Comparison of ENCODE assay signal across 25 mouse cellular contexts in genomic region chr2:178423223-178423622, GRCm38 (mm10). TPM values are rescaled to one million over a fixed set of nuclear protein-coding genes. Genes with fewer than 3 reads are reported as not detected.
DNase-seq lines count a peak whose midpoint lies in the region; ATAC-seq and TF ChIP-seq lines count a peak whose summit lies in the region.
"Had no signal": no experiment of that assay in that cellular context is flagged by ENCODE, and none has a peak within 500 bp of the region (broad histone marks: within the 10 kb centered on the region; RNA-seq: fewer than 3 reads in every experiment).

No protein-coding gene starts in this region.

- H3K9me3 ChIP-seq in intestine, embryonic 14.5 days (ENCODE audit: control insufficient read depth, low read length), result no peaks in the 10 kb centered on the region
- no peaks in the 10 kb centered on the region for H3K9me3 ChIP-seq in intestine, postnatal 0 days (ENCODE audit: control insufficient read depth)
- H3K9me3 ChIP-seq in embryonic facial prominence, embryonic 10.5 days, result no peaks in the 10 kb centered on the region
- no peaks in the 10 kb centered on the region for H3K9me3 ChIP-seq in stomach, postnatal 0 days (ENCODE audit: control insufficient read depth, low read length)
- H3K9me3 ChIP-seq: liver, embryonic 13.5 days; neural tube, embryonic 12.5 days had no signal

- H3K4me3 ChIP-seq in intestine, embryonic 14.5 days (ENCODE audit: low read depth, low read length), result no peak overlapping the region
- no peak overlapping the region for H3K4me3 ChIP-seq in intestine, postnatal 0 days (ENCODE audit: low read depth, low read length)
- no peak overlapping the region for H3K4me3 ChIP-seq in embryonic facial prominence, embryonic 10.5 days
- no peak overlapping the region for H3K4me3 ChIP-seq in stomach, postnatal 0 days (ENCODE audit: low read depth, low read length)
- H3K4me3 ChIP-seq: liver, embryonic 13.5 days; neural tube, embryonic 12.5 days had no signal

- H3K27me3 ChIP-seq in intestine, embryonic 14.5 days (replicated peaks; ENCODE audit: control insufficient read depth, insufficient read depth, low read length), result no peaks in the 10 kb centered on the region
- H3K27me3 ChIP-seq in intestine, postnatal 0 days (replicated peaks; ENCODE audit: control insufficient read depth, insufficient read depth, low read length), result 0 out of 2 replicates have a peak, but pooled peaks cover 3% of the 10 kb centered on the region
- H3K27me3 ChIP-seq in embryonic facial prominence, embryonic 10.5 days (replicated peaks; ENCODE audit: low read depth, poor library complexity, severe bottlenecking), result peaks cover 6% of the 10 kb centered on the region; the same call in 1 of the 2 replicates
- H3K27me3 ChIP-seq in stomach, postnatal 0 days (ENCODE audit: control insufficient read depth, insufficient read depth, low read length), result no peaks in the 10 kb centered on the region
- H3K27me3 ChIP-seq: liver, embryonic 13.5 days; neural tube, embryonic 12.5 days had no signal

- 72% methylated on average over 5 of the region's 5 CpGs for WGBS in intestine, embryonic 14.5 days
- 75% methylated on average over 5 of the region's 5 CpGs for WGBS in intestine, postnatal 0 days
- 82% methylated on average over 5 of the region's 5 CpGs for WGBS in embryonic facial prominence, embryonic 10.5 days
- 58% methylated on average over 5 of the region's 5 CpGs for WGBS in stomach, postnatal 0 days

- no peak overlapping the region for H3K9ac ChIP-seq in intestine, embryonic 14.5 days (ENCODE audit: low read length)
- no peak overlapping the region for H3K9ac ChIP-seq in intestine, postnatal 0 days (ENCODE audit: low read depth, low read length)
- H3K9ac ChIP-seq in stomach, postnatal 0 days (ENCODE audit: low read length), result no peak overlapping the region
- H3K9ac ChIP-seq: liver, embryonic 13.5 days; neural tube, embryonic 12.5 days had no signal

- peaks cover 18% of the 10 kb centered on the region; the same call in 1 of the 2 replicates for H3K36me3 ChIP-seq in intestine, embryonic 14.5 days (ENCODE audit: control insufficient read depth, insufficient read depth, low read length)
- 0 out of 2 replicates have a peak, but pooled peaks cover 6% of the 10 kb centered on the region for H3K36me3 ChIP-seq in intestine, postnatal 0 days (ENCODE audit: control insufficient read depth, insufficient read depth)
- peaks cover 6% of the 10 kb centered on the region for H3K36me3 ChIP-seq in embryonic facial prominence, embryonic 10.5 days (replicated peaks)
- H3K36me3 ChIP-seq in stomach, postnatal 0 days (ENCODE audit: control insufficient read depth, insufficient read depth, low read length), result no peaks in the 10 kb centered on the region
- H3K36me3 ChIP-seq: G1E; neural tube, embryonic 12.5 days had no signal

- TF ChIP-seq CTCF in intestine, postnatal 0 days (IDR thresholded peaks at IDR 0.05; ENCODE audit: low read depth), result no peak
- no peak for TF ChIP-seq CTCF in stomach, postnatal 0 days (IDR thresholded peaks at IDR 0.05; ENCODE audit: low read depth)

- TF ChIP-seq EP300 in stomach, postnatal 0 days (optimal IDR thresholded peaks at IDR 0.05), result no peak

- H3K4me1 ChIP-seq in intestine, embryonic 14.5 days (replicated peaks; ENCODE audit: control insufficient read depth, insufficient read depth, low read length), result no peaks in the 10 kb centered on the region; the same call in 1 of the 2 replicates
- no peaks in the 10 kb centered on the region for H3K4me1 ChIP-seq in intestine, postnatal 0 days (replicated peaks; ENCODE audit: control insufficient read depth, insufficient read depth, low read length)
- peaks cover 34% of the 10 kb centered on the region for H3K4me1 ChIP-seq in embryonic facial prominence, embryonic 10.5 days
- H3K4me1 ChIP-seq in stomach, postnatal 0 days (replicated peaks; ENCODE audit: control insufficient read depth, insufficient read depth), result no peaks in the 10 kb centered on the region
- H3K4me1 ChIP-seq: liver, embryonic 13.5 days had no signal

- no peak overlapping the region for H3K27ac ChIP-seq in intestine, embryonic 14.5 days (ENCODE audit: low read depth)
- no peak overlapping the region for H3K27ac ChIP-seq in intestine, postnatal 0 days (ENCODE audit: low read depth, low read length)
- H3K27ac ChIP-seq in embryonic facial prominence, embryonic 10.5 days (replicated peaks), result peak overlapping the region; percentile 83
- no peak overlapping the region for H3K27ac ChIP-seq in stomach, postnatal 0 days (replicated peaks)
- H3K27ac ChIP-seq: liver, embryonic 13.5 days; neural tube, embryonic 12.5 days had no signal

- H3K4me2 ChIP-seq in intestine, embryonic 14.5 days (ENCODE audit: low read length), result no peak overlapping the region
- H3K4me2 ChIP-seq in intestine, postnatal 0 days (replicated peaks; ENCODE audit: low read depth), result no peak overlapping the region
- no peak overlapping the region for H3K4me2 ChIP-seq in stomach, postnatal 0 days (replicated peaks; ENCODE audit: low read depth)
- H3K4me2 ChIP-seq: liver, embryonic 13.5 days; neural tube, embryonic 12.5 days had no signal

- peak; percentile 47 for DNase-seq in intestine, embryonic 14.5 days (ENCODE audit: low spot score)
- DNase-seq in right cerebral cortex, adult 18-20 months, result peak; percentile 0
- no peak for DNase-seq in right cerebral cortex, postnatal 14 days
- DNase-seq in embryonic facial prominence, embryonic 10.5 days (ENCODE audit: low spot score), result peak; percentile 10
- peak; percentile 4 for DNase-seq in stomach, postnatal 0 days (ENCODE audit: low spot score)
- no peak for DNase-seq in adrenal gland, postnatal 4 days (ENCODE audit: low spot score in 2 of 2)
- DNase-seq: adrenal gland, adult 2 months; cerebellum, adult 11 months; cerebellum, postnatal 25 days; heart, adult 11 months; kidney, adult 2 months; kidney, postnatal 25 days; layer of hippocampus, adult 9-11 months; liver, embryonic 13.5 days had no signal

- ATAC-seq in intestine, embryonic 14.5 days (replicated peaks; ENCODE audit: low FRiP score, low TSS enrichment, low read depth), result no peak
- no peak for ATAC-seq in intestine, postnatal 0 days
- no peak for ATAC-seq in stomach, postnatal 0 days (ENCODE audit: low FRiP score, low TSS enrichment)
- ATAC-seq: CD4-positive, CD25-positive, alpha-beta regulatory T cell, adult 4 months; forebrain, embryonic 16.5 days; hindbrain, embryonic 16.5 days had no signal

RNA-seq across cellular contexts. Expression of gene Cdh26, which starts 7.1 kb away (rescaled TPM):
- 0.73 and 0.86 TPM in 2 replicates for polyA plus RNA-seq in intestine, embryonic 14.5 days (2014; fragmentation: Nextera tagmentation; extraction: Ambion mirVana)
- polyA plus RNA-seq in intestine, postnatal 0 days (2015; fragmentation: Nextera tagmentation; extraction: Ambion mirVana), result 0.43 and 0.68 TPM in 2 replicates
- 0.19 TPM in 1 of 2 replicates, not detected in the other for polyA plus RNA-seq in embryonic facial prominence, embryonic 10.5 days (2016; fragmentation: Nextera tagmentation; extraction: Ambion mirVana)
- 0.38 and 0.39 TPM in 2 replicates for polyA plus RNA-seq in stomach, postnatal 0 days (2015; fragmentation: Nextera tagmentation; extraction: Ambion mirVana)
- under 1 TPM in 1 of 2 experiments, not detected in 1; 0.20 TPM for total RNA-seq in adrenal gland, postnatal 4 days (2021)
- total RNA-seq: adrenal gland, adult 2 months; G1E; gastrocnemius, adult 8-10 months; heart, postnatal 25 days; megakaryocyte progenitor cell, adult 5-6 weeks; monocyte, adult 5-6 weeks had no signal
- polyA plus RNA-seq: adrenal gland, adult 2 months; CD4-positive, CD25-positive, alpha-beta regulatory T cell, adult 4 months; G1E had no signal

RNA-seq across cellular contexts. Expression of gene Fam217b, which starts 8.9 kb away (rescaled TPM):
- 6.4 and 9.2 TPM in 2 replicates for polyA plus RNA-seq in intestine, embryonic 14.5 days (2014; fragmentation: Nextera tagmentation; extraction: Ambion mirVana)
- 2.5 TPM in 2 replicates for polyA plus RNA-seq in intestine, postnatal 0 days (2015; fragmentation: Nextera tagmentation; extraction: Ambion mirVana)
- polyA plus RNA-seq in embryonic facial prominence, embryonic 10.5 days (2016; fragmentation: Nextera tagmentation; extraction: Ambion mirVana), result 3.4 and 4.7 TPM in 2 replicates
- 2.9 and 3.6 TPM in 2 replicates for polyA plus RNA-seq in stomach, postnatal 0 days (2015; fragmentation: Nextera tagmentation; extraction: Ambion mirVana)
- total RNA-seq in adrenal gland, postnatal 4 days (2021), result 1 to 10 TPM; 5.7 TPM

RNA-seq across cellular contexts. Expression of gene Ppp1r3d, which starts 9.0 kb away (rescaled TPM):
- 4.9 and 5.1 TPM in 2 replicates for polyA plus RNA-seq in intestine, embryonic 14.5 days (2014; fragmentation: Nextera tagmentation; extraction: Ambion mirVana)
- polyA plus RNA-seq in intestine, postnatal 0 days (2015; fragmentation: Nextera tagmentation; extraction: Ambion mirVana), result 2.7 and 2.8 TPM in 2 replicates
- polyA plus RNA-seq in embryonic facial prominence, embryonic 10.5 days (2016; fragmentation: Nextera tagmentation; extraction: Ambion mirVana), result 1.8 and 1.9 TPM in 2 replicates
- 2.8 and 3.3 TPM in 2 replicates for polyA plus RNA-seq in stomach, postnatal 0 days (2015; fragmentation: Nextera tagmentation; extraction: Ambion mirVana)
- total RNA-seq in adrenal gland, postnatal 4 days (2021), result 1 to 10 TPM; 6.2 to 6.9 TPM
- polyA plus RNA-seq: CD4-positive, CD25-positive, alpha-beta regulatory T cell, adult 4 months; G1E had no signal

RNA-seq across cellular contexts. Expression of gene Sycp2, which starts 15.7 kb away (rescaled TPM):
- polyA plus RNA-seq in intestine, embryonic 14.5 days (2014; fragmentation: Nextera tagmentation; extraction: Ambion mirVana), result 0.11 and 0.27 TPM in 2 replicates
- polyA plus RNA-seq in intestine, postnatal 0 days (2015; fragmentation: Nextera tagmentation; extraction: Ambion mirVana), result 0.13 TPM in 1 of 2 replicates, not detected in the other
- 0.05 TPM in 1 of 2 replicates, not detected in the other for polyA plus RNA-seq in embryonic facial prominence, embryonic 10.5 days (2016; fragmentation: Nextera tagmentation; extraction: Ambion mirVana)
- polyA plus RNA-seq in stomach, postnatal 0 days (2015; fragmentation: Nextera tagmentation; extraction: Ambion mirVana), result 0.02 TPM in 1 of 2 replicates, not detected in the other
- under 1 TPM; 0.06 to 0.34 TPM for total RNA-seq in adrenal gland, postnatal 4 days (2021)
- total RNA-seq: G1E; gastrocnemius, adult 8-10 months; monocyte, adult 5-6 weeks had no signal
- polyA plus RNA-seq: adrenal gland, adult 2 months; CD4-positive, CD25-positive, alpha-beta regulatory T cell, adult 4 months; G1E; kidney, adult 2 months; liver, embryonic 13.5 days; lung, embryonic 16.5 days had no signal

Comparison
In these comparisons a context has a peak if more than half of its experiments do, and no peak if none do; other contexts are left out.
1. DNase-seq: peak in intestine, embryonic 14.5 days (single experiment), right cerebral cortex, adult 18-20 months (single experiment), embryonic facial prominence, embryonic 10.5 days (single experiment) and stomach, postnatal 0 days (single experiment); none in right cerebral cortex, postnatal 14 days (single experiment) and adrenal gland, postnatal 4 days (0 of 2).